Mouse (Mus musculus): ENCODE results near the gene Elovl6.

Elovl6 gene

DNA sequence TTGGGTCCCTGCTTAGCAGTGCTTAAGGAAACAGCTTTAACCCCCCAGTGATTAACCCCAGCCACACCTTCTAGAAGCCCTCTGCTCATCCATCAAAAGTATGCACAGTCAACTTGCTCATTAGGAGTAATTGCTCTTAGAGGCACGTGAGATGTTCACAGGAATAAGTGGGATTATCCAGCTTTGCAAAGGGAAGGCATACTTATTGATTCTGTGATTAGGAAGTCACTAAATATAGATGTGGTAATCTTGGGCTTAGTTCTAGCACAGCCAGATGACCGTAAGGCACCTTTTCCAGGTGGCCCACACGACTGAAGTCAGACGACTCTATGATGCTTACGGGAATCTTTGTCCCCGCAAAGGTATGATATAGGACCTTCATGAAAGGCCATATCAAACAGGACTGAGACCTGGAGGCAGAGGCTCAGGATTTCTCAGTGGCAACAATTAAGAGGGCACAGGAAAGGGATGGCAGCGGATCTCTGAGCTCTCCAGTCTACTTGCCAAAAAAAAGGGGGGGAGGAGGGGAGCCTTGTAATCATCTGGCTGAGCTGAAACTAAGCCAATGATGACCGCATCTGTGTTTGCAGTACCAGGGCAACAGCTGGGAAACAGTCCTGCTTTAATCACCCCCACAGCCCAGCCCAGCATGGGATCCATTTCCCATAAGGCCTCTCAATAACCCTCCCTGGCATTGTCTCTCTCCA is 117.6 kb downstream of the Elovl6 start:
- DNase-seq, result no peak

DNA sequence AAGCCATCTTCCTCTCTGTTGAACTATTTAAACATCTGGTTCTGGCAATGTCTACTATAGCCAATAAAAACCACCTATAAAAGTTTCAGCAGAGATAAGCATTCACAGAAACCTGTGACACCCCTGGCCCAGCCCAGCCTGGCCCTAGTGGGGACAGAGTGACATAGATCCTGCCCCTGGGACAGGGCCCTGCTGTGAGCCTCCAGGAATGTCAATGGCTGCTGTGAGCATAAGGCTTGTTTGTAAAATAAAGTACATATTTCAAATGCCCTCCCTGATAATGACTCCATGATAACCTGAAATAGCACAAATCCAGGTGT is 118.1 kb downstream of the Elovl6 start:
- no peak for DNase-seq

DNA sequence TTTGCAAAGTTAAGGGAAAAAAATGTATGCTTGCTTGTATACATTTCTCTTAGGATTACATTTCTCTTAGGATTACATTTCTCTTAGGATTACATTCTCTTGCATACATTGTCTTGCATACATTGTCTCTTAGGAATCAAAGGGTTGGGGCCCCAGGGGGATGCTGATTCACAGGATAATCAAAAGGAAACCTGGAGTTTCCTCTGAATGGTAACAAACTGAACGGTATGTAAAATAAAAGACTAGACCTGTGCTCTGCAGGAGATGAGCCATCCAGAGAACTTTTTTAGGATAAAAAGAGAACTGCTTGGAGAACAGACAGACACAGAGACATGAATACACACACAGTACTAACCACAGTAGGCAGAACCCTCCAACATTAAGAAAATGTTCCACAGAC is 118.8 kb downstream of the Elovl6 start:
- no peak for DNase-seq

DNA sequence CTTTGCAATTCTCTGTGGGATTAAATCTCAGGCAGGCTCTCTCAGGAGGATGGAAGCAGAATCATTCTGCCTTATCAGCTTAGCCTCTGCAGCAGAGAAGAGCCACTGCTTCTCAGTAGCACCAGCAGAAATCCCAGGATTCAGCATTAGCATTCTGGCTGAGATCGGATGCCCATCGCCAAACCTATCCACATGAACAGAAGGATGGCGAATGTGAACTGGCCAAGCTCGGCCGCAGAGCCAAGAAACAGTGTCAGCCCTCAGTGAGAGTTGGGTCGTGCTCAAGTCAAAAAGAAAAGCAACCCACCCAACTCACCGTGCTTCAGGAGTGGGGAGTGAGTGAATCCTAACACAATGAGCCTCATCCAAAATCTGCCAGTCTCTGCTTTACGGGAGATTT is 119.6 kb downstream of the Elovl6 start:
- peak; percentile 54 to 59 for DNase-seq

DNA sequence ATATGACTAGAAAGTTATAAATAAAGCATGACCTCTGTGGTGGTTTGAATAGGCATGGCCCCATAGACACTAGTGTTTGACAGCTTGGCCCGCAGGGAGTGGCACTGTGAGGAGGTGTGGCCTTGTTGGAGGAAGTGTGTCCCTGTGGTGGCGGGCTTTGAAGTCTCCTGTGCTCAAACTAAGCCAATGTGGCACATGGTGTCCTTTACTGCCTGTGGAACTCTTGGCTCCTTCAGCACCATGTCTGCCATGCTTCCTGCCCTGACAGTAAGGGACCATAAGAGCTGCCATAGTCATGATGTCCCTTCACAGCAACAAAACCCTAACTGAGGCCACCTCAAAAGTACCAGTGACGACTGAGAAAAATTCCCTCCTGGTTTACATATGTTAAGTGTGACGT is 120.3 kb downstream of the Elovl6 start:
- DNase-seq, result no peak

DNA sequence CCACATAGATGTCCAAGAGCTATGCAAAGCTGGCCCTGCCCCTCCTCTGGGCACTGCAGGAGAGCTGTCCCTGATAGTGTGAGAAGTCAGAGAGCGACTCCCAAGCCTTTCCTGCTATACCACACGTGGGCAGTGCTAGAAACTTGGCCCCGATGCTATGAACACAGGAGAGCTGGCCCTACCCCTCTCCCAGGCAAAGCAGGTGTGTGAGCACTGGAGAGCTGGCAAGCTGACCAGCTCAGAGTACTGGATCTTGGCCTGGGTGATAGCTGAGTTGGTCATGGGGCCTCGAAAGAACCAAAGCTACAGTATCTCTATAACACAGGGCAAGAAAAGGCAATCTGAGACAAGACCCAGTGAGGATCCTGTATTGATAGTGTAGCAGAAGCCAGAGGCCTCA is 124.4 kb downstream of the Elovl6 start:
- peak; percentile 34 to 48 for DNase-seq

DNA sequence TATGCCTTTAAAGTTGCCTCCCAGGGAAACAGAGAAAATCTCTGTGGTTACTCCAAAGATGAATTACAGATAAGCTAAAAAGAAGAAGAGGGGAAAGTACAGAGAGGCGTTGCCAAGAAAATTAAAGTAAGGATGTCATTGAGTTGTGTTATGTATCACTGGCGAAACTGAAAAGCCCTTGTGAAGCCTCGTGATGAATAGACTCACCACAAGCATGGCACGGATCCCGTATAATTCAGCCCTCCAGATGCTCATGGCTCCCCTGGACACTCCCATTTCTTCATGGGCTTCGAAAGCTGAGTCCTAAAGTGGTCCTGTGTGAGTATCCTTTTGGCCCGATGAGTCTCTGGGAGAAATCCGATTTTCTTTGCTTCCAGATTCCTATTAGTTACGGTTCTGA is 125.1 kb downstream of the Elovl6 start:
- no peak for DNase-seq

DNA sequence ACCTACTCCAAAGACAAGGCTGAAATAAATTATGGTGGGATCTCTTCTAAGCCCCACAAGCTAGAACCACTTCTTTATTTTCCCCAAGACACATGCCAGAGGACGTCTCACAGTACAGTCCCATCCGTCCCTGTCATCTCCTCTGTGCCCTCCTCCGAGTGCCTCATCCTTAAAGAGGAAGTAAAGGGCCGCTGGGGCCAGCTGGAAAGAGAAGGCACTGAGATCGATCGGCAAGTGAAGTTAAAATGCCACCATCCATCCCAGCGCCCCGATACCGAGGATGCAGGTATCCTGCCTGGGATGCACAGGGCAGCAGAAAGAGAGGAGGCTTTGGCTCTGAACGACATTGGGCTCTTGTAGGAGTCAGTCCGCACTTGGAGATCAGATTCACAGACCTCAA is 125.6 kb downstream of the Elovl6 start:
- DNase-seq, result no peak

DNA sequence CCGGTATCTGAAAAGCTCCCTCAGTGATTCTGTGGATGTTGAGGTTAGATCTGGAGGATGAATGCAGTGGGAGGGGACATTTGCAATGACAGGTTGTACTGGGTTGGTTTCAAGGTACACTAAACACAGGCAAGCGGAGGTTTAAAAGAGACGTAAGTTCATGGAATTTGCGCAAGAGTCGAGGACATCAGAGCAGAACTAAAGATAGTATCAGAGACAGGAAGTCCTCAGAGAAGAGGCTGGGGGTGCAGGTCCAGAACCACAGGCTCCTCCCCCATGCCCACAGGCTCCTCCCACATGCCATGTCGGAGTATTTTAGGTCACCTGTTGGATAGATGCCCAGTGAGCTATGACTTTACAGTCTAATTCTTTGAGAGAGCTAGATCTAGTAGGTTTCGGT is 126.6 kb downstream of the Elovl6 start:
- no peak for DNase-seq

DNA sequence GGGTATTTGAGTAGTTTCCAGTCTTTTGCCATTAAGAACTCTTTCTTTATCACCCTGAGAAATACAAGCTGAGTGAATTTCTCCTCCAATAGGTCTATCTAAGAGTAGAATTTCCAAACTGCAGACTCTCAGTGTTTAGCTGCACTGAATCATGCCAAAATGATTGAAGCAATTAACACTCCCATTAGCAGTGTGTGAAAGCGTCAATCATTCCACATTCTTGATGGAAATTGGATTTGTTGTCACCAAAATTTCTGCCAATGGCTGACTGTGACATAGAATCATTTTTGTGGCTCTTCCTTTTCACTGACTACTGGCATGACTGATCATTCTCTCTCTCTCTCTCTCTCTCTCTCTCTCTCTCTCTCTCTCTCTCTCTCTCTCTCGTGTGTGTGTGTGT is 131.8 kb downstream of the Elovl6 start:
- DNase-seq, result no peak

DNA sequence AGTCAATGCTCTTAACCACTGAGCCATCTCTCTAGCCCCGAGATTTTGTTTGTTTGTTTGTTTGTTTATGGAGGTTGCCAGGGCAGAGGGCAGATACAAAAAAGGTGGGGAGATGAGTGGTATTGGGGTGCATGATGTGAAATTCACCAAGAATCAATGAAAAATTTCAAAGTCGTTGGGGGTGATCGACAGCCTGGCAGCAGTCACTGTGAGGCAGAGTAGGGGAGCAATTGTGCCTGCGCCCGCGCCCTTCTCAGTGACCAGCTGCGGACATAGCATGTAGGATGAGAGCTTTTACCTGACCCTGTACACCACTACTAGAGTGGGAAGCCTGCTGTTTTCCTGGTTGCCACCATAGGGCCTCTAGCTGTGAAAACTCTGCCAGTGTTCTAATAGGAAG is 143.8 kb downstream of the Elovl6 start:
- no peak for DNase-seq

DNA sequence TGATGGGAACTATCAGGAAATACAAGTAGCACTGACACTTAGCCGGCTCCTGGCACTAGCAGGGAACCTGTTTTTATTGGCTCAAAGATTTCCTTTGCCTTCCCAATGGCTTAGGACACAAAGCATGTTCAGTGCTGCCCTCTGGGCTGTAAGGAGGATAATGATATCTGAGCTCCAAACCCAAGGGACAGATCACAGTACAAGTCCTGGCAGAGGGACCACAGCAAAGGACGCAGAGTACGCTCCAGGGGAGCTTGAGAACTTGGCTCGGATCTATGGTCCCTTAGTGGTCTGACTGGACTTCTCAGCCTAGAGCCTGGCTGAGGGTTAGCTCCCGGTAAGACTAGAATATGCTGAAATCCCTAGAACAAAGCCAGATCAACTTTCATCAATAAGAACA is 148.1 kb downstream of the Elovl6 start:
- peak in 1 of 2 experiments; percentile 42 for DNase-seq

DNA sequence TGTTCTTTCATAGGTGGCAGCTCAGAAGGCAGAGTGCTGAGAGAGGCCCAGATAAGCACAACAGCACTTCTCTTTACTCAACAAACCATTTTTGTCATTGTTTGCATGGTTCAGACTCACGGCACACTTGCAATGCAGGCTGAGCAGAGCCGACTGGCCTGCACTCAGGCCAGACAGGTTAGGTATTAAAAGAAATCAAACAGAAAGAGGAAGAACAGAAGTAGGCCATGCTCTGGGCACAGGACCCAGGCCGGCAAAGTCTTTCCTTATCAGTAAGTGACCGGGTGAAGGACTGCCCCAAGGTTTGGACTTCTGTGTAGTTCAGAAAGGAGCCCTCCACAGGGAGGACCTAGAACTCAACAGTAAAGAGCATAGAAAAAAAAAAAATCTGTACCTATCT is 149.7 kb downstream of the Elovl6 start:
- DNase-seq, result no peak

DNA sequence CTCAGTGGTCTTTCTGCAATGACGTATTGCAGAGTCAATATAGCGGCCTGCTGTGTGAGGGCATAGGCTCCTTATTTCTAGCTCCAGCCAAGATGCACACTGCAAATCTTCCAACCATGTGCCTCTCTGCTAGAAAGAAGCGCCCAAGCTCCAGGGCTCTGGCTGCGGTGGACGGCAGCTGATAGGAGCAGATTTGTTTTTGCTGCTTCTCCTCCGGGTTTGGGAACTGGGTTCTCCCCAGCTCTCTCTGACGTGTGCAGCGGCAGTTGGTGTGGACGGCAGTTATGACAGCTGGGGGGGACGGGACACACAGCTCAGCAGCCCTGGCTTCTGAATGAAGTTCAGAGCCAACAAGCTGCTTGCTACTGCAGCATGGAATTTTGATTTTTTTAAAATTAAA is 150.2 kb downstream of the Elovl6 start:
- DNase-seq, result no peak

DNA sequence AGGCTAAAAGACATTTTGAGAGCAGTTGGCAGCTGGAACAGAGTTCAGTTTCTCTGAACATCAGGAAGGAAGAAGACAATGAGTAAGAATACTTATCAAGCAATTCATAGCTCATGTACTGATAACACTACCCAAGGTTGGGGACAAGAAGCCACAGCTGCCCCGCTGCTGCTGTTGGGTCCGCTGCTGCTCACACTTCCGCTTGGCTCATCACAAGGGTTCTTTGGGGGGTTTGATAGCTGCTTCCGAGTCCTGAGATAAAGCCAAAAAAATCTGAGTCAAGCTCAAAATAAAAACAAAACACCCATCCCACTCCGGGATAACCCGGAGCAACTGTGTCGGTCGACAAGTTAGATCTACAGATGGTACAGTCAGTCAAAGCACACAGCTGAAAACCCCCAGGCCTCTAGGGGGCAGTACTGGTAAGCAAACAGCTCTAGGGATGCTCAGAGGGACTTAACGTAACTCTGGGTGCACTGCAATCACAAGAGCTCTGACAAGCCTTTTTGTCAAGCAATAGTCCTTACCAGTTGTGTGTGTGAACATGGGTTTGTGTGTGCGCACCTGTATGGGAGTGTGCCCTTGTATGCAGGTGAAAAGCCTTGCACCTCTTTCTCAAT is 151.0 kb downstream of the Elovl6 start:
- DNase-seq, result peak in 1 of 2 experiments; percentile 32

DNA sequence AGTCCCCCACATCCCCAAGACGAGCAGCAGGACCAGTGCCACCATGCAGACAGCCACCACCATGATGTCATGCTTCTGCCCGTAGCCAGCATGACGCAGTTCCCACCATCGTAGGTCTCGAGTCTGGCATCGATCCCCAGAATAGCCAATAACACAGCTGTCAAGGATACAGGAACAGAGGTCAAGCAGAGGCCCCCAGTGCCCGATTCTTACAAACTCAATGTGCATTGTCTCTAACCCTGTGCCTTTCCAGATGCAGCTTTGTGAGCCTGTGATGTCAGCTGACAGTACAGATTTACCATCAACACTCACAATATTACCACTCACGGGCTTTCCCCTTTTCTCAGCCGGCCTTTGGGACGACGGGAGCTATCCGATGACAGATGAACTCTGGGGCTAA is 154.0 kb downstream of the Elovl6 start:
- no peak for DNase-seq

DNA sequence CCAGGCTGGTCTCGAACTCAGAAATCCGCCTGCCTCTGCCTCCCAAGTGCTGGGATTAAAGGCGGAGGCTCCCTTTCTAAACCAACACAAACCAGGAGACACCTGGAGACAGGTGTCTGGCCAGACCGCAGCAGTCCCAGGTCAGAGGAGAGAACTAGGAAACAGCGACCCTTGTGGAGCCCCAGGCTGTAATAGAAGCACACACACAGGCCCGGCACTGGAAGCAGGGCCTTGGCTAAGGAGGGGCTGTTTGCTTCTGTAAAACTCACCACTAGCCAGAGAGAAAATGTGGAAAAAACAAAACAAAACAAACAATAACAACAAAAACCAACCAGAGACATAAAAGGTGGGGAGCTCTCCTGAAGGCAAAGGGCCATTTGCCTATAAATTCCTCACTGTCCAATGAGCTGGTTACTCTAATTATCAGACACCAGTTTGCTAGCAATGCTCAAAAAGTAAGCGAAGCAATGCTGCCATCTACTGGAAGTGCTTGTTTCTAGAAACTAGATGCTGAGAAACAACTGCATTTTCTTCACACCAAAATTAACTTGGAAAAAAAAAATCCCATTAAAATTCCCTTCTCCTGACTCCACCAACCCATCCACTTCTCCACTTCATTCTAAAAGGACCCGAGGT is 154.7 kb downstream of the Elovl6 start:
- DNase-seq, result peak; percentile 49 to 76

DNA sequence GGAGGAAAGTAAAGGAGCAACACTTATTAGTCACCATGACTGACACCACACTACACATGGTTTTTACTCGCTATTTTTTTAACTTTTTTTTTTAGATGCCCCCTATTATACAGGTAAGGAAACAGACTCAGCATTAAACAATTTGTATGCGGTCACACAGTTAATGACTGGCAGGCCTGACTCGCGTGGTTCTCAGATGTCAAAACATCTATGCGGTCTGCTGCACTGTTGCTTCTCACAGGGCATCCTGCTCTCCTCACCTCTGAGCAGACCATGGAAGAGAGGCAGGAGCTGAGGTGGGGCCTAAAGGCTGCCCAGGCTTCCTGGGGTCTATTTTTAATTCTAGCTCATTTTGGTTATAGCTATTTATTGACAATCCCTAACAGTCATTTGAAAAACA is 155.3 kb downstream of the Elovl6 start:
- no peak for DNase-seq
